Mouse (Mus musculus): ENCODE results near the gene Efna3. TPM values are rescaled to one million over a fixed set of nuclear protein-coding genes. Genes with fewer than 3 reads are reported as not detected.

The Efna3 gene
- polyA plus RNA-seq, 1 experiment, result not detected

DNA sequence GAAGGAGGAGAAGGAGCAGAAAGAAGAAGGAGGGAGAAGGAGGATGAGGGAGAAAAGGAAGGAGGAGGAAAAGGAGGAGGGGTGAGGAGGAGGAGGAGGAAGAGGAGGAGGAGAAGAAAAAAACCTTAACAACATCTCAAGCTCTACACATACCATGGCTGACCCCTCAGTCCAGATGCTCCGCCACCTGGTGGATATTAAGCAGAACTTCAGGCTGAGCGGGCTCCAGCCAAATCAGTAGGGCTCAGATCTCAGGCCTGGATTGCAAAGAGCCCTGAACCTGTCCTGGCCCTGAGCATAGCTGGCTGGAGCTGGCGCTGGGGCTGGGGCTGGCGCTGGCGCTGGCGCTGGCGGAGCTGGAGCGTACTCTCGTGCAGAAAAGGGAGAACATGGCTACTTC lies 14.7 kb downstream of the Efna3 start:
- no peak for TF ChIP-seq GATA1 (IDR thresholded peaks at IDR 0.05; ENCODE audit: low read length)

DNA sequence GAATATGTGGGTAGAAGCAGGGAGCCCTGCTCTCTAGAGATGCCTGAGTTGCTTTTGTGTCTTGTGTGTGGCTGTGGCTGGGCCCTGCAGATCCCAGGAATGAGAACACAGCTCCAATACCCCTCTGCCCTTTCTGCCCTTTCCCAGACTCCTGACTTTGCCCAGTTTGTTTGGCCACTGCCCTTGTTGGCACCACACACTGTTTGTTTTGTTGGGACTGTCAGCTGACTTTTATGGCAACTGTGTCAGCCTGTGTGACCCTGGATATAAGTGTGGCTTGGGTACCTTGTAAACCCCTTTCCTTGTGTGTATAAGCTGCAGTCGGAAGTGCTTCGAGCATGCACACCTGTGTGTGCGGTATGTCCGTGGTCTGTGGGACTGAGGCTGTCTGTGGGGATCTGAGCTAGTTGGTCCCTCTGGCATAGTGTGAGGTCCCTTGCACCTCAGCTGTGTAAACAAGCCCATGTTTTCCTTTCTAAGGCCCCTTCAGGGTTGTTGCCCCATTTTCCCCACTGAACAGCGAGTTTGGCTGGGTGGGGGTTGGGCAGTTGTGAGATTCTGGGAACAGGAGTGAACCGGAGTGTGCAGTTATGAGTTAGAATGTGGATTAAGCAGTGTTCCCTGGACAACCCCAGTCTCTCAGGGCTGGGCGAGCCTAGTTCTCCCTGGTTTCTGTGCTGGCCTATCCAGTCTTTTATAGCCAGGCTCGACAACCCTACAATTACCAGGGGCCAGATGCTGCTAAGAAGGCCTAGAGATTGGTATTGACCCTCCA lies 17.0 kb downstream of the Efna3 start:
- no peak for TF ChIP-seq GATA1 (IDR thresholded peaks at IDR 0.05; ENCODE audit: low read length)

DNA sequence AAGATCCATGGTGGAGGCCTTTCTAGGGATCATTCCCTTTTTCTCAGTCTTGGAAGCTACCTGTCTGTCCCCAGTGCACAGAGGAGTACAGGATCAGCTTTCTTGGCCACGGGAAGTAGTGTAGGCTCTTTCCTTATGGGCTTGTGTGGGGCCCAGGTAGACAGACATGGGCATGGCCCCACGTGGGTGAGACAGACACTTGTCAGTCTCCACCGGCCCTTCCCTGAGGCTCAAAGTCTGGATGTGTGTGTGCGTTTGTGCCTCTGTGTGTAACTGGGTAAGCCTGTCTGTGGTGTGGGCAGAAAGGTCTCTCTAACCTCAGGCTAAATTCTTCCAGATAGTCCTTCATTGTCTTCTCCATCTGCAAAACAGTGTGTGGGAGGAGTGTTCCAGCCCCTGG lies 17.7 kb downstream of the Efna3 start:
- no peak for TF ChIP-seq GATA1 (IDR thresholded peaks at IDR 0.05; ENCODE audit: low read length)

DNA sequence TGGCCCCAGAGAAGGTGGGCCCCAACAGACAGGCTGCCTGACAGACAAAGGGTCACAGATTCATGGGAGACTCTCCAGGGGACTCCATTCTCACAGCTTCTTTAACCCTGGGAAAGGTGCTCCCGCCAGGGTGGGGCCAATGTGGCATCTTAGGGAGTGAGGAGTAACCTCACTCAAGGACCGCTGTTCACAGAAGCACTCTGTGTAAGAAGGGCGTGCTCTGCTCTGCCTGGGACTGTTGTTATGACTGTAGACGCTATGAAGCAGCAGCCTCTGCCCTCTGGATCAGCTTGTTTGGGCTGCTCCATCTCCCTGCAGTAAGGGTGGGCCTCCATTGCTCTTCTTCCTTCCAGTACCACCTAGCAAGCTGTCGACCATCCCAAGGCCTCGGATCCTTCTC lies 18.3 kb downstream of the Efna3 start:
- no peak for TF ChIP-seq GATA1 (IDR thresholded peaks at IDR 0.05; ENCODE audit: low read length)

DNA sequence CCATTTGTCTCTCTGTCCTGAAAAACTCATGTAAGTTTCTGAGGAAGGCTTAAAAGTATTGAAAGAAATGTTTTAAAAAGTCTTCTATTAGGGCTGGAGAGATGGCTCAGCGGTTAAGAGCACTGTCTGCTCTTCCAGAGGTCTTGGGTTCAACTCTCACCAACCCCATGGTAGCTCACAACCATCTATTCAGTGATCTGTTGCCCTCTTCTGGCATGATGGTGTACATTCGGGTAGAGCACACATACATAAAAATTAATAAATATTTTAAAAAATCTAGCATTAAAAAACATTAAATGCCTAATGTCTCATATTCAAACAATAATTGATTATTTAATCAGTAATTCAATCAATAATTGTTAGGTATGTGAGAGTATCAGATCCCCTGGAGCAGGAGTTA lies 22.3 kb downstream of the Efna3 start:
- no peak for TF ChIP-seq GATA1 (IDR thresholded peaks at IDR 0.05; ENCODE audit: low read length)

DNA sequence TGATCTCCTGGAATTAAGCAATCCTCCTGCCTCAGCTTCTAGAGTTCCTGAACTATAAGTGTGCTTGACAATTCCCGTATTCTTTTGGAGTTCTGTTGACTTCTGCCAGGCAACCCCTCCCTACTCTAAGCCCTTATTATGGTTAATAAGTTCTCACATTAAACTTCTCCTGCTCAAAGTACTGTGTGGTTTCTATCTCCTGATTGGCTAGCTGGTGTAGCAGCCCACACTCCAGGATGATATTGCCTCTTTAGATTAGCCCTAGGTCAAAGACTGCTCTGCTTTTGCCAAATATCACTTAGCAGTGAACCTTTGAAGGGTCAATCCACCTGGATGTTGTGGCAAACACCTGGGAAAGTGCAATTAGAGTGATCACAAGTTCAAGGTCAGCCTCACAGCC lies 22.7 kb downstream of the Efna3 start:
- TF ChIP-seq GATA1 (IDR thresholded peaks at IDR 0.05; ENCODE audit: low read length), result no peak

DNA sequence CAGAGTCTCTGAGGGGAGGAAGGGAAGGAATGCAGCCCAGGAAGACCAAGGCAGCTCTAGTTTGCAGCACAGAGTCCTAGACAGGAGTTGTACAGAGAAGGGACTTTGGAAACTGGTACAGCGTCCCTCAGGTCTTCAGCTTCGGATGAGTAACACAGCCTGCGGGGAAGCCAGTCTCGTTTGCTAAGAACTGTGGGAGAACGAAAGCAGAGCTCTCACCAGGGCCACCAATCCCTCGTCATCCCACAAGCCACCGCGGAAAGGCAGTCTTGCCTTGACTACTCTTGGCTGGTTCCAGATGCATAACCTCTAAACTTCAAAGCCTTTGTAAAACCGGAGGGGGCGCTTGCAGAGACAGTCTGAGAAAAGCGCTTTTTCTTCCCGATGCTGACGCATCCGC lies 23.3 kb downstream of the Efna3 start:
- TF ChIP-seq GATA1 (IDR thresholded peaks at IDR 0.05; ENCODE audit: low read length), result no peak

DNA sequence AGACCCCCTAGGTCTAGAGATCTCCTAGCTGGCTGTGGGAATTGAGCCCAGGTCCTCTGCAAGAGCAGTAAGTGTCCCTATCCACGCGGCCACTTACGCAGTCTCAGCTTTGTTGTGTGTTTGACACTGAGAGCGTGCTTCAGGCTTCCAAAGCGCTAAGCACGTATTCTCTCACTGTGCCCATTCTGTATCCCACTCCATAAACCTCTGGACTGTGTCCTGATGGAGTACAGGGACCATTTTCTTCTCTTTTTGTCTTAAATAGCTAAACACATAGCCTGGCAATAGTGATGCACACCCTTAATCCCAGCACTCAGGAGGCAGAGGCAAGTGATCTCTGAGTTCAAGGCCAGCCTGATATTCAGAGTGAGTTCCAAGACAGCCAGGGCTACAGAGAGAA lies 23.9 kb downstream of the Efna3 start:
- no peak for TF ChIP-seq GATA1 (IDR thresholded peaks at IDR 0.05; ENCODE audit: low read length)

DNA sequence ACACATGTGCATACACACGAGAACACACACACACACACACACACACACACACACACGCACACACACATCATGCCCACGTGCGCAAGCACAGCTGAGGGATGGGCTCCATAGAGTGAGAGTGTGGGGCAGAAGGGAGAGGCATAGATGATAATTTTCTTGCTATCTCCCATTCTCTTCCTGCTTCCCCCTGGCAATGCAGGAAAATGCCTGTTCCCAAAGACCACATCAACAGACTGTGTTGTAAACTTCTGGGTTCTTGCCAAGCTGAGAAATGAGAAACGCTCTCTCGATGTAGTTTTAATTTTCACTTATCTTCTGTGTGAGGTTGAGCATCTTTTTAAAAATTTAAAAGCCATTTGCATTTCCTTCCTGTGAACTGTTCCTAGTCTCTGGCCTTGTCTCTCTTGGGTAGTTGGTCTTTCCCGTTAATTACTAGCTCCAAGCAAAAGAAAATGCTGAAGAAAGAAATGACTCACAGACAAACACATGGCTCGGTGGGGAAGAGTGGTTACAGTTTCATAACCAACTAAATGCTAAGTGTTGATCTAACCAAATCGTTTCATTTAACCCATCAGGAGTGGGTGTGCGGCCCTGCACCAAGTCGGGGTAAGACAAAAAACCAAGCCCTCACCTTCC lies 25.9 kb downstream of the Efna3 start:
- no peak for TF ChIP-seq GATA1 (IDR thresholded peaks at IDR 0.05; ENCODE audit: low read length)

DNA sequence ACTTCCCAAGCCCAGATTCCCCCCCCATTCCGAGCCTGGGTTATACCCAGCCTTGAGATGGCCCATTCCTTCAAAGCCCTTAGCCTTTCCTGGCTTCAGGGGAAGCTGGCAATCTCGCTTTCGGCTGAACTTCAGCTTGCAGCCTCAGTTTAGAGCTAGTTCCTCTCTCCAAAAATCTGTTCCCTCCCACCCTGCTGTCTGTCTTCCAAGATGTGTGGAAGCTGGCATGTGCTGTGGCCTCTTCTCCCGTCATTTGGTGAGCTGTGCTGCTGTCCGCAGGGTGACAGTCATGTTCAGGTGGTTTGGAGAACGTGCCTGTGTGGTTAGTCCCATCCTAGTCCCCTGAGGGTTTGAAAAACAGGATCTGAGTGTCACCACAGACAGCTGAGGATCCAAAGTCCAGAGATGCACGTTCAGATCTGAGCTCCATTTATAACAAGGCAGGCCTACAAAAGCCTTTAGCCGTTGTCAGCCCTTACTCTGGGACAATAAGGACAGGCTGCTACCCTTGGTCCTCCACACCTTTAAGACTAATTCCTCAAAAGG lies 27.0 kb downstream of the Efna3 start:
- TF ChIP-seq GATA1 (IDR thresholded peaks at IDR 0.05; ENCODE audit: low read length), result no peak

DNA sequence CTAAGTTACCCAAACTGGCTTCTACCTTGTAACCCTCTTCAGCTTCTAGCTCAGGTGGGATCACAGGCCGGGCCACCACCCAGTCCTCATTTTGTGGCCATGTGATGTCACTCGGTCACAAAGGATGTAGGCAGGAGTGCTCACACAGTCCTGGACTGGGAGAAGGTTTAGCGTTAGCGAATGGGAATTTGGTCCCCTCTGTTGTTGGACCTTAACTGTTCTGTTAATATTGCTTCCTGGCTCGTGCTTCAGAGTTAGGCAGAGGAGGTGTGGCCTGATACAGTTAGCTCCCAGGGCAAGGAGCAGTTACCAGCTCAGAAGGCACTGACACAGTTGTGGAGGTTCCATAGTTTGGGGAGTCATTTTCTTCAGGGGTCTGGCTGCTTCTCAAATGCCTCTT lies 28.6 kb downstream of the Efna3 start:
- no peak for TF ChIP-seq GATA1 (IDR thresholded peaks at IDR 0.05; ENCODE audit: low read length)

DNA sequence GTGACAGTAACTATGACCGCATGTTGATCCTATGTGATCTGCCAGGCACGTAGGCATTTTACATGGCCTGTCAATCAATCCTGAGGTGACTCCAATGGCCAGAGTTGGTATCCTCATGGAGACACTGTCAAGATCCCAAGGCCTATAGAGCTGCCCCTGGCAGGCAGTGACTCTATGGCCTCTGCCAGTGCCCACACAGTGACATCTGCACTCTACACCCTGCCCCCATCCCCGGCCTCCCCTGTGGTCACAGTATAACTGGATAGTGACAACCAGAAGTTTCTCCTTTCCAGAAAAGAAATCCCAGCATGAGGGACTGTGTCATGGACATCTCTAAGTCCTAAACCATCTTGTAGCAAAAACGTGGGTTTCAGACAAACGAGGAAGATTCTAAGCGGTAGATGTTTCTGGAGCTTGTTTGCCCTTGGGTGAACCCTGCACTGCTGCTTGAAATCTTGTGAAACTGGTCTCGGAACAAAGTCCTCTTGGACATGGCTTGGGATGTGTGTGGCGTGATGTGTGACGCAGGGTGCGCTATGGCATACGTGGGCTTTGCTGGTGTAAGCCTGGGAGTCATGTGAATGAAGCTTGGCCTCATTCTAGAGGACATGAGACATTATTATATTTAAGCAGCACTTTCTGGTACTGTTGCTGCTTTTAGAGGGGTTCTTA lies 29.4 kb downstream of the Efna3 start:
- no peak for TF ChIP-seq GATA1 (IDR thresholded peaks at IDR 0.05; ENCODE audit: low read length)

DNA sequence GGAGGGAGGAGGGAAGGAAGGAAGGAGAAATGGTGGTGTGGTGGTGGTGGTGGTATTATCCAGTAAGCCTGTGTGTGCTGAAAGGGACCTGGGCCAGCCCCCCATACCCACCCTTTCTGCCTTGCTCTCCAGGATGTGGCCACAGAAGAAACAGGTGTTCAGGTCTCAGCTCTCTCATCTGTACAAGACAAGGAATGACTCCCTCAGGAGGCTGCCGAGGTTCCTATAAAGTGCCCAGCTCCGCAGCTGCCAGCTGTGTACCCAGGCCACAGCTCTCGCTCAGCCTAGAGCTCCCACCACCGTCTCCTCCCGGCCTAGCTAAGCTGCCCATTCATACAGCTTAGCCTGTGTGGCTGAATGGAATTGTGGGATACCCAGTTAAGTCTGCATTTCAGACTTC lies 30.5 kb downstream of the Efna3 start:
- TF ChIP-seq GATA1 (IDR thresholded peaks at IDR 0.05; ENCODE audit: low read length), result no peak

DNA sequence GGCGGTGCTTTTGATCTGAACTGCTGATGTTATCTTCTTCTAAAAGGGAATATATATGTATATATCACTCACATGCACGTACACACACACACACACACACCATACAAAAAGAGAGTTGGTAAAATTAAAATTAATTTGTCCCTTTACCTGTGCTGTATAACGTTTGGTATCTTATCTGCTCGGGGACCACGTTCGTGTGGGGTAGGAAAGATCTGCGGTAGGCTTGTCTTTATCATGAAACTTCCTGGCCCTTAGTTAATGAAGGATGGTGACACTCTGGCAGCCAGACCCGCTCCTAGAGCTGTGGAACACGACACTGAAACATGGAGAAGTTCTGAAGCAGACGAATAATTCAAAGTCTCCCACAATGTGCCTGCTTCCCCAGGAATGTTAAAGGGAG lies 30.9 kb downstream of the Efna3 start:
- no peak for TF ChIP-seq GATA1 (IDR thresholded peaks at IDR 0.05; ENCODE audit: low read length)

DNA sequence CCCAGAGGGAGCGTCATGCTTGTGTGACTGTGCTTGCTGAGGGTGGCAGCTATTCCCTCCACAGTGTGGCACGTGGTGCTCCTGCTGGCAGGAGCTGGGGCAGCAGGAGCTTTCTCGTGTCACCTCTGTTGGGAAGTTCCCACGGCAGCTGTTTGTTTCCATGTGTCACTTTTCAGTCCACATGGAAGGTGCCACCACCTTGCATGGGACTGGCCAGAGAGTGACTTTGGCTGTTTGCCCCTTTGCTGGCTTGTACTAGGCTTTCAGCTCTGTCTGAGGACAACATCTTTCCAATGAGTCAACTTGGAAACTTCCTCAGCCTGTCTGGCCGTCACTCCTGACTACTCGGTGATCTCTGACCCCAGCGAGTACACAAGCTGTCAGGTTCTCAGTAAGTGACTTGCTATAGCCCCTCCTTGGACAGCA lies 34.2 kb downstream of the Efna3 start:
- TF ChIP-seq GATA1 (IDR thresholded peaks at IDR 0.05; ENCODE audit: low read length), result no peak

DNA sequence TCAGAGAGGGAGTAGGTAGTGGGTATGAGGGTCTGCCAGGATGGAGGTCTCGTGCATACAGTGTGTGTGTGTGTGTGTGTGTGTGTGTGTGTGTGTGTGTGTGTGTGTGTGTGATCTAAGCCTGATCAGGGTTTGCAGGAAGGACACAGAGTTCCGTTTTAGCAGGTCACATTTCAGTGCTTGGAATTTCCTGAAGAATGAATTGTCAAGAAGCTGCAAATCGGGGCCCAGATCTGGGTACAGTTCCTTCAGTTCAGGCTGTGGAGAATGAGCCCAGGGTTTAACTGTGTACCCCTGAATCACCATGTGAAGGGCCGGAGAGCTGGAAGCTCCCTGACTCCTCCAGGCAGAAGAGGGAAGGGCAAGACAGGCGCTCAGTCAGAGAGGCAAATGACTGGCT lies 35.5 kb downstream of the Efna3 start:
- no peak for TF ChIP-seq GATA1 (IDR thresholded peaks at IDR 0.05; ENCODE audit: low read length)
